Mouse (Mus musculus): ENCODE measurements around the gene Cdca5.
"Not testable (repeated sequence)": the region's sequence is repeated elsewhere in the genome, so short reads cannot be mapped to it uniquely, and the experiment has no call there.

Gene Cdca5

GRCm38 (mm10) chr19:6104476-6104875 is 19.7 kb downstream of the Cdca5 start:
- DNase-seq (ENCODE audit: inconsistent ontology term): no peak

GRCm38 (mm10) chr19:6105586-6105985 is 20.8 kb downstream of the Cdca5 start, which contains the start of gene Naaladl1:
Naaladl1 (plus strand) TSS chr19:6105782.
- no peak for DNase-seq (ENCODE audit: inconsistent ontology term)

DNA sequence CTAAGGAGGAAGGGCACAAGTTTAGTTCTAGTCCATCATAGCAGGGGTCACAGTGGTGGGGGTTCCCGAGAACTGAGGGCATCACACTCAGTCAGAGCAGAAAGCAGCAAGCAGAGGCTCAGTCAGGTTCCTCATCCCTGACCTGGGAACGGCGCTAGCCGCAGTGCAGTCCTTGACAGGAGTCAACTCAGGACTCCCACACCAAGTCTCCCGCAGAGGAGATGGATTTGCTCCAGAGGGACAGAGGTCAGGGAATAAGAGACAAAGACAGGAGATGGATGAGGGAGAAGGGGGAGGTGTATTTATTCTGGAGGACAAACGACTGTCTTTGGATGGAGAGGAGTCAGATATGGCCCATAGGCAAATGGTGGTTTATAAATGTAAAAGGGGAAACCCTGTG is 28.3 kb downstream of the Cdca5 start:
- no peak for DNase-seq (ENCODE audit: inconsistent ontology term)

DNA sequence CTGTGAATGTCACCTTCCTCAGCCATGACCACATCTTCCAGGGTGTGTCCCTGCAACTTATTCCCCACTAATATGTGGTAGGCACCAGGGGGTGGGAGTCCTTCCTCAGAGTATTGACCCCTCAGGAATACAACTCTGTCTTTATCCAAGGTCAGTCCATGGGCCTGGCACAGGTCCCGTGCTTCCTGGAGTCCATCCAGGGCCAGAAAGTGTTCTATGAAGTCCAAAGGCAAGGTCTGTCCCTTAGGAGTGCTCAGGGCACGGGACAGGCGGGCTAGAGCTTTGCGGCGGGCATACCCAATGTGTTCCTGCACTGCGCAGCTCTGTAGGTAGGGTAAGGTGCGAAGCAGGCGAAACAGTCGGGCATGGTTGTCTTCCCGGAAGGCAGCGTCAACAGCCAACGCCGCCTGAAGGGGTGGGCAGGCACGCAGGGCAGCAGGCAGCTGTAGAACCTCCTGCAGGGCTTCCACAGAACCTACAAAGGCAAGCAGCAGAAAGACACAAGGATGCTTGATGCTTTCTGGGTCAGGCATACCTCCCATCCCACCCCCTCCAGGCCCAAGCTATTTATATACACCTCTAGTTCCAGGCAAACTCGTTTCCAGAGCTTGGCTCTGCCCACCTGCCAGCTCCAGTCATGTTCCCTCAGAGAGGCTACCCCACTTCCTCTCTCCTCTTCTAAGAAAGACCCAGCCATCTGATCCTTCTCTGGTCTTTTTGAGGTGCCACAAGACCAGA is 31.5 kb downstream of the Cdca5 start:
- DNase-seq (ENCODE audit: inconsistent ontology term): no peak

DNA sequence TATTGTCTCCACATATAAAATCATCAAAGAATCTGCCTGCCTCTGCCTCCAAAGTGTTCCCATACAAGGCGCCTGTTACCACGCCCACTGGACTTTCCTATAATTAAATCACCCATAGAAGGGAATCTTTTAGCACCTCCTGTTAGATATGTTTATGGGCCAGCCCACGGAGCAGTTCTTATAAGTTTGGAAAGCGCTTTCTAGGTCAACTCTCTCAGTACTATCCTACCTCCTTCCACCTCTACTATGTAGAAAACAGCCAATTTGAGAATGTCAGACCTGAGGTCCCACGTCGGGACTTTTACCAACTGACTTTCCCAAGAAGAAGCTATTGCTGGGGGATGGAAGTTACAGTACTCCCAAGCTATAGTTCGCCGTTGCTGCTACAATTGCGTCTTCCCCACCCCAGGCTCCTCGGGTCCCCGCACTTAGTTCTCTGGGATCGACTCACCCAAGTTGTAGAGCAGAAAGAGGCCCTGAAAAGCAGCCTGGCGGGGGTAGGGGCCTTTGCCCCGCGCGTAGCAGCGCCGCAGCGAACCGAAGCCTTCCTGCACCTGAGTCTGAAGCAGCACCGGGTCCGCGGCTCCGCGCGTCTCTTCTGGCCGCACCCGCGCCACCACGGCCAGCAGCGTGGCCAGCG is 32.7 kb downstream of the Cdca5 start:
- DNase-seq (ENCODE audit: inconsistent ontology term): peak; percentile 29

GRCm38 (mm10) chr19:6117986-6118676 is 33.3 kb downstream of the Cdca5 start, which contains the start of gene Sac3d1:
Sac3d1 (minus strand) TSS chr19:6118650.
- DNase-seq (ENCODE audit: inconsistent ontology term): peak; percentile 94

DNA sequence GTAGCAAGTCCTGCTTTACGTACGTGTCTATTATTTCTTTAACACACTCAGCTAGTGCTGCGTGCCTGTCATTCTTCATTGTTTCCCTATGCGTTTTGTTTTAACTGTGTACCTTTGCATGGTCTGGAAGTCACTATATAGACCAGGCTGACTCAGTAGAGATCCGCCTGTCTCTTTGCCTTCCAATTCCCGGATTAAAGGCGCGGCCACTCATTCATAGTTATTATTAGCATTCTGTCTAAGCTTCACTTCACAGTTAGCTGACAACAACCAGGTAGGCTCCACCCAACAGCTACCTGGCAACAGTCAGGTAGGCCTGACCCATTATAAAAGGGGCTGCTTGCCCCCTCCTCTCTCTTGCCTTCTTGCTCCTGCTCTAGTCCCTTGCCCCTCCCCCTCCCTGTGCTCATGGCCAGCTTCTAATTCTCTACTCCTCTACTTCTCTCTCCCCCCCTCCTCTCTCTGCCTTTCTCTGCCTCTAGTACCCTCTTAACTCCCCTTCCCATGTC is 33.9 kb downstream of the Cdca5 start:
- DNase-seq (ENCODE audit: inconsistent ontology term): no peak

GRCm38 (mm10) chr19:6121761-6122160 is 37.0 kb downstream of the Cdca5 start:
- no peak for DNase-seq (ENCODE audit: inconsistent ontology term)

- DNase-seq (ENCODE audit: inconsistent ontology term): no peak
Measured at GRCm38 (mm10) chr19:6123330-6123729, 38.5 kb downstream of the Cdca5 start.

- DNase-seq (ENCODE audit: inconsistent ontology term): no peak
Measured at GRCm38 (mm10) chr19:6124898-6125297, 40.1 kb downstream of the Cdca5 start.

DNA sequence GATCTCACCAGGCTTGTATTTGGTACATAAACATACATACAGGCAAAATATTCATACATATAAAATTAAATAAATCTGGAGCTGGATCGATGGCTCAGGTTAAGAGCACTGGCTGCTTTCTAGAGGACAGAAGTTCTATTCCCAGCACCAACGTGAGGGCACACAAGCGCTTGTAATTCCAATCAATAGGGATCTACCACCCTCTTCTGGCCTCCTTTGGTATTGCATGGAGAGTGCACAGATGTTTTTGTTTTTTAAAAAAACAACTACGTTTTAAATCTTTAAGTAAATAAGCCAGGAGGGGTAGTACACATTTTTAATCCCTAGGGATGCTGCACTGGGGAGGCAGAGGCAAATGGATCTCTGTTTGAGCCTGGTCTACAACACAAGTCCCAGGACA is 41.5 kb downstream of the Cdca5 start:
- DNase-seq (ENCODE audit: inconsistent ontology term): no peak

DNA sequence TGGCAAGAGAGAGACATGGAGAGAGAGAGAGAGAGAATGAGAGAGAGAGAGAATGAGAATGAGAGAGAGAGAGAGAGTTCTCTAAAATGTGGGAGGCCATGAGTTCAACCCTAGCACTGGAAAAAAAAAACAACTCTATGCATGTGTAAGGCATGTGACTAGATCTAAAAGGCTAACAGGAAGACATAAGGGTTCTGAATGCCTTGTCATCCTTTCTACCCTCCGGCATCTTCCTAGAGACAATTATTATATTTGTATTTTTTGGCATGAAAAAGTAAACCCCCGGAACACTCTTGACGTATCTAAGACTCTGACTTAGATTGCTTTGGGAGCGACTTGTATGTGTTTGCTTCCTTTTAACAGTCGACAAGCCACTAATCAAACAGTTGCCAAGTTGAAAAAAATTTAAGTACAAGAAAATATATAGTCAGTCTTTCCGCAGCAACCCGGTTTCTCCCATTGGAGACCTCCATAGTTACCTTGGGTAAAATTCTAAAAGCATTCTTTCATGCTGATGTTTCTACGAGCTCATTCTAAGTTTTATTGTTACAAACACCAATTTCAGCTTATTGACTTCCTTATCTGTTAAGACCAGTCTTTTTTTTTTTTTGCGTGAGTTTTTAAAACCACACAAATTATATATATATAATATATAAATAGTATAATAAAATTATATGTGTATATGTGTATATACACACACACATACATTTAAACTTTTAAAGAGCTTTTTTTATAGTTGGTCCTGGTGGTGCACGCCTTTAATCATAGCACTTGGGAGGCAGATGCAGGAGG is 42.2 kb downstream of the Cdca5 start:
- no peak for DNase-seq (ENCODE audit: inconsistent ontology term)

DNA sequence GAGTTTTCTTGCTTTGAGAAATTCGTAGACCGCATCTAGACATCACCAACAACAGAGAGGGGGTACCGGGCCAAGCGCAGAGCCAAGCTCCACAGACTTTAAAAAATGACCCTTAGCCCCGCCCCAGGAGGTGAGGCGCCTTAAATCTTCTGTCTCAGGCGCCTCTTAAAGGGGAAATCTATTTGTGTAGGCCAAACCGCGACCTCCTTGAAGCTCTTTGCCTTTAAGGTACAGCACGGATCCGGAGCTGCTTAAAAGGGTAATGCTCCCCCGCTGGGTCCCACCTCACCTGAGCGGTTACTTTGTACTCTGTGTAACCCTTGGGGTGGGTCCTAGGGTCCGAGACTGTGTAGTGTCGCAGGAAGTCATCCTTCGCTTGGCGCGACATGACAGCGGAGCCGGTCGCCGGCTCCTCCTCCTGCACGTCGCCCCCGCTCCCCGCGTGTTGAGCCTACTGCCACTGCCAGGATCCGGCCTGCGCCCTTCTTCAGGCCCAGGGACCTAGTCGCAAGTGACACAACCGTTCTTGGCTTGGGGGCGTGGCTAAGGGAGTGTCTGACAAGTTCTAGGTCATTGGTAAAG is 43.1 kb downstream of the Cdca5 start, which contains the start of gene Snx15:
Snx15 (minus strand) TSS at position 545 of the 582 bp plus-strand sequence.
- DNase-seq (ENCODE audit: inconsistent ontology term): peak; percentile 96

- not testable (repeated sequence) for DNase-seq (ENCODE audit: inconsistent ontology term)
Measured at GRCm38 (mm10) chr19:6130414-6131128, 45.8 kb downstream of the Cdca5 start.

DNA sequence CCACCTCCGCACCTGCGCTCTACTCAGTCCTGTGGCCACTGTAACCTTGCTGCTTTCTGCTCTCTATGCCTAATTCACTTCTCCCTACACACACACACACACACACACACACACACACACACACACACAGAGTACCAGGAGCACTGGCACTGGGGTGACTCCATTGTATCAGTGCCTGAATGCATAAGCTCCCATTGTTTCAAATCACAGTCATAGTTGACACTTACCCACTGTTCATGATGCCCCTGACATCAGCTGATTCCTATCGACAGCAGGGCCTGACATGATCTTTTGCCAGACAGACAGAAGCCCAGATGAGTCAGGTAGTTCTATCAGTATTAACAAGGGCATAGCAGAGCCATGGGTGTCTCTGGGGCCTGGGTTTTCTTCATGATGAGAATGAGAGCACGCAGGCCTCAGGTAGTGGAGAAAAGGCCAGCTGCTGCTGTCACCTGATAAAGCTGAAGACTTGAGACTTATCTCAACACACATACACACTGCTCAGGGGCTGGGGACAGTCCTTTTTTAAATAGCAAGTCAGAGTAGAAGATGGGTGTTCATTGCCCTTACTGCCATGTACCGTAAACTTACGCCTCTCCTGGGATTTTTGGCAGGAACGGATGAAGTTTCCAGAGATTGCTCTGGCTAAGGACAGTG is 47.5 kb downstream of the Cdca5 start:
- DNase-seq (ENCODE audit: inconsistent ontology term): no peak

- not testable (repeated sequence) for DNase-seq (ENCODE audit: inconsistent ontology term)
Measured at GRCm38 (mm10) chr19:6133197-6133596, 48.4 kb downstream of the Cdca5 start.

GRCm38 (mm10) chr19:6136397-6136796 is 51.6 kb downstream of the Cdca5 start:
- DNase-seq (ENCODE audit: inconsistent ontology term): peak; percentile 98

DNA sequence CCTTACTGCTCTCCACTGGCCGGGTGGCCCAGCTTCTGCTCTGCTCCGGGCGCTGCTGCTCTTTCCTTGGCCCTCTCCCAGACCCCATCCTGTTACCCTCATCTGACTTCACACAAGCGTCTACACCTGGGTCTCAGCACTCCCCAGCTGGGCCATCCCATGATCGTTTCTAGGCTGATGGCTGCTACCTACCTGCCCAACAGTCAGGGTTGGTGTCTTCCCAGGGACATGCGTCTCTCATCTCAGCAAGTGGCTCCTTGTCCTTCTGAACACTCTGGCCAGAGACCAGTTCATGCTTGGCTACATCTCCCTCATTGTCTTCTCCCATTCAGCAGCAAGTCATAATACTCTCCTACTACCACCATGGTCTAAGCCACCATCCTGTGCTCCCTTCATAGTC is 54.9 kb downstream of the Cdca5 start:
- no peak for DNase-seq (ENCODE audit: inconsistent ontology term)

DNA sequence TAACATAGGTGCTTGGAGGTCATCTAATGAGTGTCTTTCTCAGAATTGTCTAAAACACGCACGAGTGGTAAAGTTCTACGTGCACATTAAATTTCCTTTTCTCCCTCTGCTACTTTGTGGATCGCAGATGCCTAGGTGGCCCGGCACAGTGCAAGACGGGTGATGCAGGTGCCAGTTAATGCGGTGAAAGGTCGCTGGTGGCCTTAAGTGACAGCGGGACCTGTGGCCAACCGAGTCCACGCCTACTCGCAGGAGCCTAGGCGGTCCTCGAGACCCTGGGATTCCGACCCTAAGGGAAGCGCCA is 55.5 kb downstream of the Cdca5 start:
- DNase-seq (ENCODE audit: inconsistent ontology term): no peak
